Mouse (Mus musculus): ENCODE data around the gene Gm26938. TPM values are rescaled to one million over a fixed set of nuclear protein-coding genes. Genes with fewer than 3 reads are reported as not detected.

Gene Gm26938
- total and polyA plus RNA-seq, 2 experiments from 2014 or later = not detected

DNA sequence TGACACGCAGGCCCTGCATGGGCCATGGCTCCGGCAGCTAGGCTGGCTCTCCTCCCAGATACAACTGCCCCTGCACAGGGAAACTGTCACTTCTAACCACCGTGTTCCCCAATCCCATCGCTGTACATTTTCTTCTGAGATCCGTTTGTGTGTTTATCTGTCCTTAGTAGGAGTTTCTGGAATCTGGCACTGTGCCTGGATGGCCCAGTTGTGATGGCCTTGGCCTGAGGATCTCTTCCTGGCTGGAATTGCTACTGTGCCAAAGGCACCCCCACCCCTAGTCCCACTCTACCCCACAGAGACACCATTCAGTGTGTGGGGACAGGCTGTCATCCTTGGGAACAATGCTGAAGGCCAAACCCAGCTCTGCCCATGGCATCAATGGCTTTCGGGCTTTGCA is 10.2 kb downstream of the Gm26938 start:
- no peaks in the 10 kb centered on the region for H3K4me1 ChIP-seq (ENCODE audit: insufficient read depth)
- no peak overlapping the region for H3K4me3 ChIP-seq (ENCODE audit: low read depth, low read length)
- 67% methylated on average over 6 of the region's 6 CpGs for WGBS
- 0 out of 2 replicates have a peak, but pooled peaks cover under 1% of the 10 kb centered on the region for H3K36me3 ChIP-seq (ENCODE audit: insufficient read depth)
- no peak for TF ChIP-seq CTCF (IDR thresholded peaks at IDR 0.05; ENCODE audit: low read depth)
- no peaks in the 10 kb centered on the region for H3K27me3 ChIP-seq (ENCODE audit: insufficient read depth, low read length)
- H3K9me3 ChIP-seq (ENCODE audit: low read length) = no peaks in the 10 kb centered on the region
- no peak overlapping the region for H3K4me2 ChIP-seq (ENCODE audit: low read depth)
- no peak overlapping the region for H3K27ac ChIP-seq (ENCODE audit: low read depth, low read length)
- no peak overlapping the region for H3K9ac ChIP-seq
- no peak for ATAC-seq
- no peak for DNase-seq

DNA sequence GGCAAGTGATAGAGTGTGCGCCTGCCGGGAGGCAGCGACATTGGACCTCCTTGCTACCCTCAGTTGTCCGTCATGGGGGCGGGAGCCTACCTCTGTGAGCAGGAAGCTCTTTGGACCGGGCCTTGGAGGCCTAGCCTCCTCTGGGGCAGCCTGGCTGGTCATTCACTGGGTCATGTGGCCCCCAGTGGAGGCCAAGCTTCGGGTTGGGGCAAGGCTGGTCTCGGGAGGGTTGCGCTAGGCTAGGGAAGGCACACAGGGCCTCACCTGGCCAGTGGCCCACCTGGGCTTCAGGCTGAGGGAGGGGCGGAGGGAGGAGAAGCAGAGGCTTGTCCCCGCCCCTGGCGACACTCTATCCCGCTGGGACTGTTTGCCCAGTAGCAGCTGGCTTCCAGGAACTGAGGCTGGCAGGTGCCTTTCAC is 12.2 kb downstream of the Gm26938 start:
- Histone ChIP-seq H3K4me1 (ENCODE audit: insufficient read depth) (no peaks in the 10 kb centered on the region), H3K9me3 (ENCODE audit: low read length) (no peaks in the 10 kb centered on the region), H3K4me2 (ENCODE audit: low read depth) (no peak overlapping the region), H3K27me3 (ENCODE audit: insufficient read depth, low read length) (no peaks in the 10 kb centered on the region), H3K36me3 (ENCODE audit: insufficient read depth) (no peaks in the 10 kb centered on the region), H3K9ac (no peak overlapping the region), H3K27ac (ENCODE audit: low read depth, low read length) (no peak overlapping the region), H3K4me3 (ENCODE audit: low read depth, low read length) (no peak overlapping the region)
- DNase-seq = no peak
- WGBS = 12% methylated on average over 13 of the region's 13 CpGs
- no peak for ATAC-seq
- no peak for TF ChIP-seq CTCF (IDR thresholded peaks at IDR 0.05; ENCODE audit: low read depth)

GRCm38 (mm10) chr5:139813126-139813490 is 13.1 kb downstream of the Gm26938 start:
- Histone ChIP-seq H3K36me3 (ENCODE audit: insufficient read depth) (no peaks in the 10 kb centered on the region), H3K9ac (no peak overlapping the region), H3K9me3 (ENCODE audit: low read length) (no peaks in the 10 kb centered on the region), H3K4me1 (ENCODE audit: insufficient read depth) (no peaks in the 10 kb centered on the region), H3K4me2 (ENCODE audit: low read depth) (no peak overlapping the region), H3K4me3 (ENCODE audit: low read depth, low read length) (no peak overlapping the region), H3K27ac (ENCODE audit: low read depth, low read length) (no peak overlapping the region), H3K27me3 (ENCODE audit: insufficient read depth, low read length) (no peaks in the 10 kb centered on the region)
- TF ChIP-seq CTCF (IDR thresholded peaks at IDR 0.05; ENCODE audit: low read depth) = no peak
- DNase-seq (no peak), ATAC-seq (no peak)
- WGBS = 60% methylated on average over 10 of the region's 10 CpGs

- no peaks in the 10 kb centered on the region for H3K9me3 ChIP-seq (ENCODE audit: low read length)
- DNase-seq = no peak
- no peak overlapping the region for H3K27ac ChIP-seq (ENCODE audit: low read depth, low read length)
- no peak for TF ChIP-seq CTCF (IDR thresholded peaks at IDR 0.05; ENCODE audit: low read depth)
- ATAC-seq = no peak
- no peaks in the 10 kb centered on the region for H3K27me3 ChIP-seq (ENCODE audit: insufficient read depth, low read length)
- 70% methylated on average over 20 of the region's 20 CpGs for WGBS
- no peak overlapping the region for H3K4me3 ChIP-seq (ENCODE audit: low read depth, low read length)
- H3K9ac ChIP-seq = no peak overlapping the region
- no peak overlapping the region for H3K4me2 ChIP-seq (ENCODE audit: low read depth)
- H3K36me3 ChIP-seq (ENCODE audit: insufficient read depth) = no peaks in the 10 kb centered on the region
- H3K4me1 ChIP-seq (ENCODE audit: insufficient read depth) = no peaks in the 10 kb centered on the region
Observed at GRCm38 (mm10) chr5:139812398-139813125, 13.6 kb downstream of the Gm26938 start.

DNA sequence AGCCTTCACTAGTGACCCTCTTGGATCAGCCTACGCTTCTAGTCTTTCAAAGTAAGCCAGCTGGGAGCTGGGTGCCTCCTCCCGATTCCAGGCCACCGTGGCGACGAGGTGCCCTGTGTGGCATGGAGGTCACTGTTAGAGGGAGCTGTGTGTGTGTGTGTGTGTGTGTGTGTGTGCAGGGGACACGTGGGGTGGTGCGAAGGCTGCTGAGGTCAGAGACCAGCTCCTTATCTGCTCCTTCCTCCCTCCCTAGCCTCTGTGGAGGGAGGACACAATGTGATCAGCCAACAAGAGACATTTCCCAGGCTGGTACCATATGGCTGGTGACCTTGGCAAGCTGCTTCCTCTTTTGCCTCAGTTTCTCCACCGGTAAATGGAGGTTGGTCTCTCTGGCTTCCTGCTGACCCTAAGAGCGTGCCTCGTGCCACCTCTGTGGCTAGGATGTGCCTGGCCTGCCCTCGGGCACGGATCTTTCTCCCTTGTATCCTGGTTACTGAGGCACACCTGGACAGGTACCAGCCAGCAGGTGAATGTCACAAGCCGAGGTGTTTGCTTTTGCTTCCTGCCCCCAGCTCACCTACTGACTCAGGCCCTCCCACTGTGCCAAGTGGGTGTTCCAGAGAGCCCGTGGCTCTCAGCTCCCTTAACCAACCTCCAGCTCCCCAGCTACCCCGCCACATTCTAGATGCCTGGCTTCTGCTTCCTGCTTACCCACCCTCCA is 14.4 kb downstream of the Gm26938 start:
- no peak for TF ChIP-seq CTCF (IDR thresholded peaks at IDR 0.05; ENCODE audit: low read depth)
- H3K27me3 ChIP-seq (ENCODE audit: insufficient read depth, low read length) = no peaks in the 10 kb centered on the region
- no peaks in the 10 kb centered on the region for H3K4me1 ChIP-seq (ENCODE audit: insufficient read depth)
- H3K4me3 ChIP-seq (ENCODE audit: low read depth, low read length) = no peak overlapping the region
- DNase-seq (no peak), ATAC-seq (no peak)
- H3K36me3 ChIP-seq (ENCODE audit: insufficient read depth) = no peaks in the 10 kb centered on the region
- no peak overlapping the region for H3K27ac ChIP-seq (ENCODE audit: low read depth, low read length)
- H3K4me2 ChIP-seq (ENCODE audit: low read depth) = no peak overlapping the region
- no peak overlapping the region for H3K9ac ChIP-seq
- no peaks in the 10 kb centered on the region for H3K9me3 ChIP-seq (ENCODE audit: low read length)
- 82% methylated on average over 15 of the region's 15 CpGs for WGBS

- Histone ChIP-seq H3K4me3 (ENCODE audit: low read depth, low read length) (no peak overlapping the region), H3K27ac (ENCODE audit: low read depth, low read length) (no peak overlapping the region), H3K4me1 (ENCODE audit: insufficient read depth) (no peaks in the 10 kb centered on the region), H3K9ac (no peak overlapping the region), H3K9me3 (ENCODE audit: low read length) (no peaks in the 10 kb centered on the region), H3K4me2 (ENCODE audit: low read depth) (no peak overlapping the region), H3K27me3 (ENCODE audit: insufficient read depth, low read length) (no peaks in the 10 kb centered on the region), H3K36me3 (ENCODE audit: insufficient read depth) (no peaks in the 10 kb centered on the region)
- peak; percentile 35 for TF ChIP-seq CTCF (IDR thresholded peaks at IDR 0.05; ENCODE audit: low read depth)
- DNase-seq (no peak), ATAC-seq (no peak)
- WGBS = 66% methylated on average over 4 of the region's 4 CpGs
Observed at GRCm38 (mm10) chr5:139809397-139809796, 16.8 kb downstream of the Gm26938 start.

DNA sequence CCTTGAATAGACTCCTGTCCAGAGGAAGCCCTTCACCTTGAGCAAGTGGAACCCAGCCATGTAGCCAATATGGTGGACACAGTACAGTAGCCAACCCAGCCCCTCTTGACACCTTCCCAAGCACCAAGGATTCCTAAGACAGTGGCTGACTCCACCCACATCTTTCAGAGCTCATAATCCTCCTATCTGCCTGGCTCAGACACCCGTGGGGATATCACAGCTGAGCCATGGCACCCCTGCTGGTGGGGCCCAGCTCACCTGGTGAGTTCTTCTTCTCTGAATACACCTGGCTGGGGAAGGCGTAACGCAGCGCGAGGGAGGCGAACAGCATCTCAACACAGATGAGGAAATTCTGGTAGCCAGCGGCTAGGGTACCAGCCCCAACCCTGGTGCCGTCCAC is 20.3 kb downstream of the Gm26938 start:
- Histone ChIP-seq H3K4me2 (ENCODE audit: low read depth) (no peak overlapping the region), H3K9ac (no peak overlapping the region), H3K36me3 (ENCODE audit: insufficient read depth) (peaks cover 4% of the 10 kb centered on the region), H3K27me3 (ENCODE audit: insufficient read depth, low read length) (no peaks in the 10 kb centered on the region), H3K4me3 (ENCODE audit: low read depth, low read length) (no peak overlapping the region), H3K4me1 (ENCODE audit: insufficient read depth) (no peaks in the 10 kb centered on the region), H3K9me3 (ENCODE audit: low read length) (no peaks in the 10 kb centered on the region), H3K27ac (ENCODE audit: low read depth, low read length) (no peak overlapping the region)
- ATAC-seq (no peak), DNase-seq (no peak)
- WGBS = 91% methylated on average over 8 of the region's 8 CpGs
- TF ChIP-seq CTCF (IDR thresholded peaks at IDR 0.05; ENCODE audit: low read depth) = no peak

Measured in forebrain, postnatal 0 days (tissue).